Comparison of ENCODE assay signal across 8 mouse cellular contexts in the genomic region with DNA sequence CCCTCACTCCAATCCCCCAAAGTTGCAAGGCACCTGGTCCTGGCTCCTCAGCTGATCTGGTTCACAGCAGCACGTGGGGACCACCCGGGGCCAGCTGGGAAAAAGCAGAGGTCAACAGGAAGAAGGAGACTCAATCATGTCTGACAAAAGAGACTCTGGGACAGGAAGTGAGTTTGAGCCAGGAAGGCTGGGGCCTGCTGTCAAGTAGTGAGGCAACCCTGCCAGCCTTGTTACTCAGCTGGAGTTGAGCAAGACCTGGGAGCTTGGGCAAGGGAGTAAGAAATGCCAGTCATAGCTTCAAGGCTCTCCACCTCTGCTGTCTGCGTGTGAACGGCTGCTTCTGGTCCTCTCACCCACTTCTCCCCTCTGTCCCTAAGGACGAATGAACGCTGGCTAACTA. TPM values are rescaled to one million over a fixed set of nuclear protein-coding genes. Genes with fewer than 3 reads are reported as not detected.
DNase-seq lines count a peak whose midpoint lies in the region; ATAC-seq and TF ChIP-seq lines count a peak whose summit lies in the region.

Gene Ndel1, minus strand, starts transcription at position 111 of the 400 bp plus-strand sequence.

- no peak for TF ChIP-seq EP300 in liver, embryonic 14.5 days (IDR thresholded peaks at IDR 0.05; ENCODE audit: low read depth)

- no peaks in the 10 kb centered on the region for H3K36me3 ChIP-seq in spleen, adult 2 months (ENCODE audit: control insufficient read depth, insufficient read depth, low read length)
- no peaks in the 10 kb centered on the region for H3K36me3 ChIP-seq in embryonic facial prominence, embryonic 13.5 days
- H3K36me3 ChIP-seq in heart, embryonic 11.5 days (ENCODE audit: control insufficient read depth, insufficient read depth, low read length) = no peaks in the 10 kb centered on the region
- H3K36me3 ChIP-seq in kidney, embryonic 15.5 days = no peaks in the 10 kb centered on the region
- no peaks in the 10 kb centered on the region for H3K36me3 ChIP-seq in liver, embryonic 14.5 days (replicated peaks; ENCODE audit: control insufficient read depth, insufficient read depth, low read depth)
- H3K36me3 ChIP-seq in neural tube, embryonic 12.5 days = no peaks in the 10 kb centered on the region

- TF ChIP-seq POLR2A in spleen, adult 2 months (IDR thresholded peaks at IDR 0.05; ENCODE audit: low read depth, low read length) = no peak

- no peaks in the 10 kb centered on the region for H3K27me3 ChIP-seq in spleen, adult 2 months (ENCODE audit: control insufficient read depth, insufficient read depth, low read length)
- no peaks in the 10 kb centered on the region for H3K27me3 ChIP-seq in embryonic facial prominence, embryonic 13.5 days
- H3K27me3 ChIP-seq in heart, embryonic 11.5 days (ENCODE audit: control insufficient read depth, insufficient read depth, low read length) = no peaks in the 10 kb centered on the region
- no peaks in the 10 kb centered on the region for H3K27me3 ChIP-seq in kidney, embryonic 15.5 days
- no peaks in the 10 kb centered on the region for H3K27me3 ChIP-seq in liver, embryonic 14.5 days (ENCODE audit: control insufficient read depth, insufficient read depth, low read length)
- no peaks in the 10 kb centered on the region for H3K27me3 ChIP-seq in neural tube, embryonic 12.5 days (replicated peaks)

- ATAC-seq in embryonic facial prominence, embryonic 13.5 days (ENCODE audit: insufficient number of reproducible peaks, insufficient read depth, low FRiP score, low TSS enrichment, low read depth) = no peak
- ATAC-seq in heart, embryonic 11.5 days (replicated peaks; ENCODE audit: insufficient number of reproducible peaks, low FRiP score, low TSS enrichment) = no peak
- no peak for ATAC-seq in kidney, embryonic 15.5 days (replicated peaks; ENCODE audit: low FRiP score)
- ATAC-seq in liver, embryonic 14.5 days (ENCODE audit: insufficient read depth) = no peak
- ATAC-seq in neural tube, embryonic 12.5 days (ENCODE audit: low FRiP score, low read depth) = no peak

- H3K4me1 ChIP-seq in spleen, adult 2 months (ENCODE audit: control insufficient read depth, insufficient read depth, insufficient read length) = no peaks in the 10 kb centered on the region
- no peaks in the 10 kb centered on the region for H3K4me1 ChIP-seq in embryonic facial prominence, embryonic 13.5 days
- H3K4me1 ChIP-seq in heart, embryonic 11.5 days (ENCODE audit: control insufficient read depth, insufficient read depth, low read length) = no peaks in the 10 kb centered on the region
- H3K4me1 ChIP-seq in kidney, embryonic 15.5 days = no peaks in the 10 kb centered on the region
- peaks cover 0 to 6% of the 10 kb centered on the region in 2 experiments; a peak in 1 of 4 replicates for H3K4me1 ChIP-seq in liver, embryonic 14.5 days (replicated peaks; ENCODE audit: control insufficient read depth in 2 of 2, insufficient read depth in 2 of 2, low read length in 1 of 2)
- no peaks in the 10 kb centered on the region for H3K4me1 ChIP-seq in neural tube, embryonic 12.5 days

- no peak within 1 kb of the TSS for H3K4me2 ChIP-seq in embryonic facial prominence, embryonic 13.5 days
- no peak within 1 kb of the TSS for H3K4me2 ChIP-seq in heart, embryonic 11.5 days
- no peak within 1 kb of the TSS for H3K4me2 ChIP-seq in kidney, embryonic 15.5 days
- H3K4me2 ChIP-seq in liver, embryonic 14.5 days (ENCODE audit: low read depth) = no peak within 1 kb of the TSS
- H3K4me2 ChIP-seq in neural tube, embryonic 12.5 days (replicated peaks) = no peak within 1 kb of the TSS

- TF ChIP-seq CTCF in spleen, adult 2 months (IDR thresholded peaks at IDR 0.05; ENCODE audit: extremely low read depth, insufficient read depth, insufficient read length, insufficient replicate concordance) = no peak
- TF ChIP-seq CTCF in liver, embryonic 14.5 days (IDR thresholded peaks at IDR 0.05; ENCODE audit: low read depth) = no peak

- H3K9ac ChIP-seq in embryonic facial prominence, embryonic 13.5 days = no peak within 1 kb of the TSS
- no peak within 1 kb of the TSS for H3K9ac ChIP-seq in heart, embryonic 11.5 days (ENCODE audit: low read depth, low read length)
- no peak within 1 kb of the TSS for H3K9ac ChIP-seq in kidney, embryonic 15.5 days
- no peak within 1 kb of the TSS for H3K9ac ChIP-seq in liver, embryonic 14.5 days (replicated peaks)
- no peak within 1 kb of the TSS for H3K9ac ChIP-seq in neural tube, embryonic 12.5 days

- no peak within 1 kb of the TSS for H3K4me3 ChIP-seq in spleen, adult 2 months (ENCODE audit: extremely low read depth, insufficient read depth, insufficient read length)
- no peak within 1 kb of the TSS for H3K4me3 ChIP-seq in embryonic facial prominence, embryonic 13.5 days
- no peak within 1 kb of the TSS for H3K4me3 ChIP-seq in heart, embryonic 11.5 days (ENCODE audit: low read depth, low read length)
- no peak within 1 kb of the TSS for H3K4me3 ChIP-seq in kidney, embryonic 15.5 days (replicated peaks)
- H3K4me3 ChIP-seq in liver, embryonic 14.5 days (ENCODE audit: insufficient read depth in 1 of 2, low read depth in 2 of 2, low read length in 2 of 2) = no peak within 1 kb of the TSS
- H3K4me3 ChIP-seq in neural tube, embryonic 12.5 days = no peak within 1 kb of the TSS

- no peak for DNase-seq in spleen, adult 2 months (ENCODE audit: low read depth in 1 of 2, low spot score in 2 of 2)
- DNase-seq in spleen, adult 18-20 months = no peak
- DNase-seq in liver, embryonic 14.5 days (ENCODE audit: low read depth in 3 of 3, low spot score in 3 of 3) = no peak
- DNase-seq in right cerebral cortex, adult 18-20 months = no peak

- 39% methylated on average over 6 of the region's 6 CpGs for WGBS in spleen, adult 2 months
- WGBS in embryonic facial prominence, embryonic 13.5 days = 64% methylated on average over 6 of the region's 6 CpGs
- WGBS in heart, embryonic 11.5 days (ENCODE audit: insufficient replicate concordance) = 43% methylated on average over 6 of the region's 6 CpGs
- WGBS in kidney, embryonic 15.5 days = 20% methylated on average over 6 of the region's 6 CpGs
- WGBS in liver, embryonic 14.5 days (ENCODE audit: insufficient replicate concordance) = 26% methylated on average over 6 of the region's 6 CpGs
- 39% methylated on average over 6 of the region's 6 CpGs for WGBS in neural tube, embryonic 12.5 days

- no peaks in the 10 kb centered on the region for H3K9me3 ChIP-seq in embryonic facial prominence, embryonic 13.5 days
- H3K9me3 ChIP-seq in heart, embryonic 11.5 days (replicated peaks; ENCODE audit: control insufficient read depth, low read length) = no peaks in the 10 kb centered on the region
- H3K9me3 ChIP-seq in kidney, embryonic 15.5 days (replicated peaks) = no peaks in the 10 kb centered on the region
- H3K9me3 ChIP-seq in liver, embryonic 14.5 days (ENCODE audit: control insufficient read depth, low read length) = no peaks in the 10 kb centered on the region
- no peaks in the 10 kb centered on the region for H3K9me3 ChIP-seq in neural tube, embryonic 12.5 days

- H3K27ac ChIP-seq in spleen, adult 2 months (ENCODE audit: insufficient read depth, low read length) = no peak within 1 kb of the TSS
- no peak within 1 kb of the TSS for H3K27ac ChIP-seq in embryonic facial prominence, embryonic 13.5 days
- no peak within 1 kb of the TSS for H3K27ac ChIP-seq in heart, embryonic 11.5 days (ENCODE audit: low read depth, low read length)
- H3K27ac ChIP-seq in kidney, embryonic 15.5 days = 0 out of 2 replicates have a peak within 1 kb of the TSS, but pooled peaks have one; percentile 7
- H3K27ac ChIP-seq in liver, embryonic 14.5 days = no peak within 1 kb of the TSS
- H3K27ac ChIP-seq in neural tube, embryonic 12.5 days = no peak within 1 kb of the TSS

RNA-seq across cellular contexts. Expression of gene Ndel1, which starts in this region (rescaled TPM):
- polyA plus RNA-seq in spleen, adult 2 months (2012; rRNA removed) = 23.0 and 28.8 TPM in 2 replicates
- polyA plus RNA-seq in embryonic facial prominence, embryonic 13.5 days (2015; fragmentation: Nextera tagmentation; extraction: Ambion mirVana) = 90.9 and 97.2 TPM in 2 replicates
- 52.5 and 59.9 TPM in 2 replicates for polyA plus RNA-seq in heart, embryonic 11.5 days (2014; fragmentation: Nextera tagmentation; extraction: Ambion mirVana)
- polyA plus RNA-seq in kidney, embryonic 15.5 days (2015; fragmentation: Nextera tagmentation; extraction: Ambion mirVana) = 87.3 and 87.5 TPM in 2 replicates
- polyA plus RNA-seq in liver, embryonic 14.5 days (2012; rRNA removed) = 20.2 and 21.1 TPM in 2 replicates
- polyA plus RNA-seq in liver, embryonic 14.5 days (2014; fragmentation: Nextera tagmentation; extraction: Ambion mirVana) = 28.1 and 30.8 TPM in 2 replicates
- 80.4 and 81.5 TPM in 2 replicates for polyA plus RNA-seq in neural tube, embryonic 12.5 days (2016; fragmentation: Nextera tagmentation; extraction: Ambion mirVana)
